Mouse (Mus musculus): ENCODE results near the gene Vmn1r50.
"Not testable (repeated sequence)": the region's sequence is repeated elsewhere in the genome, so short reads cannot be mapped to it uniquely, and the experiment has no call there.

Vmn1r50 gene

DNA sequence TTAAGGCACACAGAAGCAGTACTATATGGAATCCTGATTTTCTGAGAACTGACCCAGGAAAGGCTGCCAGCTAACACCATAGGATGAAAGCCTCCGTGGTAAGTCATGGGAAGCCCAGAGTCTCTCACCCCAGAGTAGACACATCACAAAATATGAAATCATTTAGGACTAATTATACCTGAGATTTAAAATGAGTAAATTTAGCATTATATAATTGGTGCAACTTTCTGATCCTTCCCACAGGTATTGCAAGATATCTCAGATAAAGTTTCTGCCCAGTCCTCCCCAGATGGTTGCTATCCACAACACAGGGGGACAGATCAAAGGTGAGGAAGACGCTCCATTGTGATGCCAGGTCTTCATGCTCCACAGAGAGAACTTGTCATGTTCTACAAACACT lies at the start of gene Vmn1r50:
Gene Vmn1r50 (plus strand): TSS at position 301 of the 400 bp plus-strand sequence.
- no peak for DNase-seq (ENCODE audit: low read depth, low spot score)

DNA sequence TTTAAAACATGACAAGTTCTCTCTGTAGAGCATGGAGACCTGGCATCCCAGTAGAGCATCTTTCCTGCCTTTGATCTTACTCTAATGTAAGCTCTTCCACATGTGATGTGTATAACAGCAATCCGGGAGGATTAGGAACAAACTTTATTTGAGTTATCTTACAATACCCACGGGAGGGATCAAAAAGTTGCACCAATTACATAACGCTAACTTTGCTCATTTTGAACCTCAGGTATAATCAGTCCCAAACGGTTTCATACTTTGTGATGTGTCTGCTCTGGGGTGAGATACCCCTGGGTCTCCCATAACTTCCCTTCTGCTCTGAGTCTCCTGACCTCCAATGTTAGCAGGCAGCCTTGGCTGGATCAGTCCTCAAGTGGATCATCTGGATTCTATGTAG lies 22.8 kb upstream of the Vmn1r50 start, which contains the start of gene Vmn1r49:
Gene Vmn1r49 (minus strand): TSS at position 101 of the 400 bp plus-strand sequence.
- DNase-seq (ENCODE audit: low read depth, low spot score), result no peak

DNA sequence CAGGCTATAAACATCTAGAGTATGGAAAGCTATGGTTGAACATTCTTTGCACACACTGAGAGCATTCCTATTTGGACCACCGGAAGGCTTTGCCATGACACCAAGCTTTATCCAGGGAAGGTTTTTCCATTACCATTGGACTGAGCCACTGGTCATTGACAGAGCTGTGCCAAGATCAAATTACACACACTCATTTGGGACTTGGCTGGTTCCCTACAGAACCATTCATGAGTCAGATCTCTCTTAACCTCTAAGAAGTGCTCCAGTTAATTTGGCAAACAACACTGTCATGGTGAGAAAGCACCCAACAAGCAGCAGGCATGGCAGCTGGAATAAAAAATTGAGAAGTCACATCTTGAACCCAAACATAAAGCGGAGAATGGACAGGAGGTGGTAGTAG lies 664 bp upstream of the Vmn1r50 start:
- DNase-seq (ENCODE audit: low read depth, low spot score), result no peak

DNA sequence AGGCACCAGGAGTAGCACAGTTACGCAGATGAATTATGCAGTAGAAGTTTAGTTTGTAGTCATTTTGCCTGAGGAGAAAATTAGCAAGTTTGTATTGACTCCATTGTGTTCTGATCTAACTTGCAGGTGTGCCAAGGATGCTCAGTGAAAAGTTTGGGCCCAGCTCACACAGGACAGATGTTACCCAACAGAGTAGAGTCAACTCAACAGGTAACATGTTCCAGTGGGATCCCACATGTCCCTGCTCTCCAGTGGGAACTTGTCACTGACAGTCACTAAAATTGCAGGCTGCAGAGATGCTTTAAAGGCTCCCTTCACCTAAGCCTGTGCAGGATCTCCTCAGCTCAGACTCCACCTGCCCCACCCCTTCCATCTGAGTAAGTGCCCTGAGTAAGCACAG lies 21.1 kb downstream of the Vmn1r50 start, which contains the start of gene Vmn1r51:
Gene Vmn1r51 (plus strand): TSS at position 301 of the 400 bp plus-strand sequence.
- not testable (repeated sequence) for DNase-seq (ENCODE audit: low read depth, low spot score)

All from ZHBTc4 (cell line).